Comparison of ENCODE assay signal across 14 mouse cellular contexts in genomic region chr13:15845806-15846205, GRCm38 (mm10).
DNase-seq lines count a peak whose midpoint lies in the region; ATAC-seq and TF ChIP-seq lines count a peak whose summit lies in the region.
"Had no signal": no experiment of that assay in that cellular context is flagged by ENCODE, and none has a peak within 500 bp of the region (broad histone marks: within the 10 kb centered on the region; RNA-seq: fewer than 3 reads in every experiment).

No protein-coding gene starts in this region.

- no peak for TF ChIP-seq CTCF in heart, adult 2 months (IDR thresholded peaks at IDR 0.05)
- no peak for TF ChIP-seq CTCF in intestine, postnatal 0 days (IDR thresholded peaks at IDR 0.05; ENCODE audit: low read depth)

- DNase-seq in left cerebral cortex, postnatal 4 days = peak; percentile 1
- DNase-seq in left cerebral cortex, postnatal 10 days (ENCODE audit: extremely low spot score in 1 of 2, low spot score in 2 of 2) = no peak
- DNase-seq in Muller cell, postnatal 12 days (ENCODE audit: inconsistent ontology term) = peak; percentile 72
- DNase-seq in thymus, postnatal 25 days = peak; percentile 29
- no peak for DNase-seq in heart, adult 2 months
- DNase-seq: cerebellum, adult 2 months; embryo, embryonic 11 days; heart, postnatal 4 days; kidney, adult 8-10 months; lung, embryonic 14.5 days had no signal

- H3K9ac ChIP-seq in heart, adult 2 months (ENCODE audit: low read depth, low read length) = no peak overlapping the region
- no peak overlapping the region for H3K9ac ChIP-seq in kidney, embryonic 15.5 days
- no peak overlapping the region for H3K9ac ChIP-seq in intestine, postnatal 0 days (ENCODE audit: low read depth, low read length)
- H3K9ac ChIP-seq: limb, embryonic 13.5 days; lung, embryonic 14.5 days had no signal

- H3K9me3 ChIP-seq in kidney, embryonic 15.5 days (replicated peaks) = no peaks in the 10 kb centered on the region
- H3K9me3 ChIP-seq in intestine, postnatal 0 days (ENCODE audit: control insufficient read depth) = no peaks in the 10 kb centered on the region
- H3K9me3 ChIP-seq: limb, embryonic 13.5 days had no signal

- H3K27me3 ChIP-seq in heart, adult 2 months (ENCODE audit: control insufficient read depth, insufficient read depth, low read length) = no peaks in the 10 kb centered on the region
- no peaks in the 10 kb centered on the region for H3K27me3 ChIP-seq in kidney, embryonic 15.5 days
- no peaks in the 10 kb centered on the region for H3K27me3 ChIP-seq in intestine, postnatal 0 days (replicated peaks; ENCODE audit: control insufficient read depth, insufficient read depth, low read length)
- H3K27me3 ChIP-seq: limb, embryonic 13.5 days had no signal

- no peaks in the 10 kb centered on the region for H3K4me1 ChIP-seq in heart, adult 2 months (ENCODE audit: control insufficient read depth, insufficient read depth, low read length)
- no peaks in the 10 kb centered on the region for H3K4me1 ChIP-seq in kidney, embryonic 15.5 days
- H3K4me1 ChIP-seq in intestine, postnatal 0 days (replicated peaks; ENCODE audit: control insufficient read depth, insufficient read depth, low read length) = no peaks in the 10 kb centered on the region

- no peak for TF ChIP-seq EP300 in heart, adult 2 months (IDR thresholded peaks at IDR 0.05; ENCODE audit: insufficient read depth, low read depth, low read length)

- H3K79me2 ChIP-seq in heart, adult 2 months (replicated peaks; ENCODE audit: control insufficient read depth, insufficient read depth, low read length) = no peaks in the 10 kb centered on the region

- no peak overlapping the region for H3K4me2 ChIP-seq in kidney, embryonic 15.5 days
- H3K4me2 ChIP-seq in intestine, postnatal 0 days (replicated peaks; ENCODE audit: low read depth) = no peak overlapping the region
- H3K4me2 ChIP-seq: limb, embryonic 13.5 days; lung, embryonic 14.5 days had no signal

- H3K36me3 ChIP-seq in heart, adult 2 months (ENCODE audit: control insufficient read depth, insufficient read depth, low read length) = no peaks in the 10 kb centered on the region
- no peaks in the 10 kb centered on the region for H3K36me3 ChIP-seq in kidney, embryonic 15.5 days
- H3K36me3 ChIP-seq in intestine, postnatal 0 days (ENCODE audit: control insufficient read depth, insufficient read depth) = no peaks in the 10 kb centered on the region
- H3K36me3 ChIP-seq: limb, embryonic 13.5 days had no signal

- intact Hi-C loops in left cerebral cortex, postnatal 4 days (cut with DNase I) = no loop called here
- intact Hi-C loops in left cerebral cortex, postnatal 10 days (cut with DNase I) = no loop called here
- intact Hi-C loops in heart, adult 2 months (cut with DNase I) = no loop called here

- no peak for TF ChIP-seq POLR2A in heart, adult 2 months (IDR thresholded peaks at IDR 0.05; ENCODE audit: insufficient read depth, low read depth, low read length)

- H3K4me3 ChIP-seq in heart, adult 2 months = no peak overlapping the region
- no peak overlapping the region for H3K4me3 ChIP-seq in kidney, embryonic 15.5 days (replicated peaks)
- no peak overlapping the region for H3K4me3 ChIP-seq in intestine, postnatal 0 days (ENCODE audit: low read depth, low read length)
- H3K4me3 ChIP-seq: limb, embryonic 13.5 days had no signal

- H3K27ac ChIP-seq in heart, adult 2 months = no peak overlapping the region
- H3K27ac ChIP-seq in kidney, embryonic 15.5 days = no peak overlapping the region
- no peak overlapping the region for H3K27ac ChIP-seq in intestine, postnatal 0 days (ENCODE audit: low read depth, low read length)
- H3K27ac ChIP-seq: limb, embryonic 13.5 days had no signal

- peak; percentile 45 for ATAC-seq in granulocyte monocyte progenitor cell, adult 5-6 weeks (replicated peaks; ENCODE audit: poor library complexity, severe bottlenecking)
- no peak for ATAC-seq in kidney, embryonic 15.5 days (replicated peaks; ENCODE audit: low FRiP score)
- no peak for ATAC-seq in intestine, postnatal 0 days

Comparison
In these comparisons a context has a peak if more than half of its experiments do, and no peak if none do; other contexts are left out.
1. DNase-seq: peak in left cerebral cortex, postnatal 4 days (single experiment), Muller cell, postnatal 12 days (single experiment) and thymus, postnatal 25 days (single experiment); none in left cerebral cortex, postnatal 10 days (0 of 2) and heart, adult 2 months (0 of 2).